Mouse (Mus musculus) heart, postnatal 25 days (tissue): ENCODE measurements around the gene Gsdme. TPM values are rescaled to one million over a fixed set of nuclear protein-coding genes. Genes with fewer than 3 reads are reported as not detected.

Experiments used
- DNase-seq: peaks from one replicate; pipeline ENCODE4 v3.0.0; 2022; ENCODE audit warnings: low spot score
- intact Hi-C: fragments of 180-260 bp; cut with DNase I; formaldehyde crosslinking; loops from one replicate; pipeline ENCODE4 v1.15.1; 2025
- total RNA-seq, 2 experiments: library from RNA; stranded (reverse); gene quantifications; 2 replicates each; pipeline ENCODE4 v1.2.3; 2021

The Gsdme gene
- total RNA-seq, 2 experiments from 2014 or later, result 0.34 to 0.49 TPM

- intact Hi-C loops, result no loop called here
- no peak for DNase-seq
These were observed 11.0 kb downstream of the Gsdme start for GRCm38 (mm10) chr6:50252690-50253089.

DNA sequence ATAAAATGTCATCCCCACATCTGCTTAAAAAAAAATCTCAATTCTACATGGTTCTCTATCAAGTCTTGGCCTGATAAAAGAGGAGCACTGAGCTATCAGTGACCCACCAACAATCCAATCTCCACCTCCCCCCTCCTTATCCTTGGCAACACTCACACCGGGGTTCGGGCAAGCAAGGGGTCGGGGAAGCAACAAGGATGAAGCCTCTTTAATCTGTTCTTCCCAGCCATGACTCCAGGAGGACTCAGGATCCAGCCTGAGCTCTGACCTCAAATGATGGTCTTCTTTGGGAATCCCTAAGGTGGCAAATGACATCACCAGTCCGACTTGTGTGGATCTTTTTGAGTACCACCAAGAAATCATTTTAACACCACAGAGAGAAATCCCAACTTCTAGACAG, 15.9 kb downstream of the Gsdme start:
- intact Hi-C loops, result no loop called here
- DNase-seq, result no peak

GRCm38 (mm10) chr6:50247356-50247755, 16.3 kb downstream of the Gsdme start:
- intact Hi-C loops, result no loop called here
- no peak for DNase-seq

- intact Hi-C loops, result no loop called here
- DNase-seq, result no peak
These were observed 18.7 kb downstream of the Gsdme start for GRCm38 (mm10) chr6:50244967-50245366.

DNA sequence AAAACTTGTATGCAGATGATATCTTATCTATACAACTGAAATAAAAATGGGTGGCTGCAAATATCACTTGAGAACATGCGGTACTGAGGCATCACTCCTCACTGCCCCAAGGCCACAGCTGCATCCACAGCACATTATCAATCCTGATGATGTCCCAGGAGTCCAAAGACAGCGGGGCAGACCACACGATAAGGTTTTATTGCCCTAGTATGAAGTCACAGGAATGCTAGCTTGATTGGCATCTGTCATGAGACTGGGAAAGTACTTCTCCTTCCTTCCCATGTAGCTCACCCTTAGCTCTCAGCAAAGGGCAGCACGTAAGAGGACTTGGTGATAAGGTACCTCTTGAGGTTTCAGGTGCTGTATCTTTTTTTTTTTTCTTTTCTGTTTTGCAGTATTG, 19.5 kb downstream of the Gsdme start:
- intact Hi-C loops, result no loop called here
- DNase-seq, result no peak

DNA sequence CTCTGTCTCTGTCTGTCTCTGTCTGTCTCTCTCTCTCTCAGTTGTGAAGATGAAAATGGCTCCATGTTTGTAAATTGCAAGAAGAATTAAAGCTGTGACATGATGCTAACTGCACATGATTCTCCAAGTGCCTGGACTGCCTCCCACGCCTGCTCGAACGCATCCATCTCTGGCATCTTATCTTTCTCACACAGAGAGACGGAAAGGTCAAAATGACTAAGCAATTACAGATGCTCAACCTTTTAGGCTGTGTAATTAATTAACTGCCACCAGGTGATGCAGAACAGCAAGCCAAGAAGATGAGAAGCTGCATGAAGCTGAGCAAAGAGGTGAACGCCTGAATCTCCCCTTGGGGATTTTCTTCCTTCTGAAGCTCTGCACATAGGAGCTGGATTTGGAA, 23.2 kb downstream of the Gsdme start:
- no peak for DNase-seq
- intact Hi-C loops, result no loop called here

- intact Hi-C loops, result no loop called here
- no peak for DNase-seq
These were observed 23.8 kb downstream of the Gsdme start for GRCm38 (mm10) chr6:50239902-50240301.

GRCm38 (mm10) chr6:50237963-50238362, 25.7 kb downstream of the Gsdme start:
- intact Hi-C loops, result no loop called here
- DNase-seq, result no peak

DNA sequence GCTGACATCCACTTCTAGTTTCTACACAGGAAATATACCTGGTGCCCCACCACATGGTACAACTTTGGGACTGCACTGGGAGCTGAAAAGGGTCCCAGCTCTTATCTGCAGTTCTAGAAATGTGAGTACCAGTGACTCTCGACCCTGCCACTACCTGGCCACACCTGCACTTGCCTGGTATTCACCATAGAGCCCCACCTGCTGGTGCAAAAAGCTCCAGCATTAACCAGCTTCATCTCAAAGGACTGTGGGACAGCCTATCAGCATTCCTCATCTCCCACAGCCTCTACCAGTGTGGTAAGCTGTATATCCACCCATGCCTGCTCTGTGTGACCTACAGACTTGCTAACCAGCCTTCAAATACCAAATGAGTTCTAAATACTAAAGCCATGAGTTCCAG, 30.7 kb downstream of the Gsdme start:
- DNase-seq, result no peak
- intact Hi-C loops, result no loop called here

- intact Hi-C loops, result no loop called here
- no peak for DNase-seq
These were observed 32.4 kb downstream of the Gsdme start for GRCm38 (mm10) chr6:50231288-50231687.

DNA sequence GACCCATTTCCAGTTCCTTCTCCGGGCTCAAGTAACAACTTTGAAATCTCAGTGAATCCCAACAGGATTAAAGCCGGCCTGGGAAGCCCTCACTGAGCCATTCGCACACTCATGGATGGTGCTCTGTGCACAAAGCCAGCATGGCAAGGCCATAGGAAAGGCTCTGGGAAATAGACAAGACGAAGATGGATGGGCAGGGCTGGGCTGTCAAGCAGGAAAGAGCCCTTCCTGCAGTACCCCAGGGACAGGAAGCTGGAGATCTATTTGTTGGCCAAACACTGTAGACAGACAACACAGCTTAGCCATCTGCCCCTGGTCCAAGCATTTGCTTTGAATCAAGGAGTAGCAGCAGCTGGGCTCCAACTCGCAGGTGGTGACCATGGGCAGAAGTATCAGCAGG, 35.5 kb downstream of the Gsdme start:
- intact Hi-C loops, result no loop called here
- DNase-seq, result no peak

DNA sequence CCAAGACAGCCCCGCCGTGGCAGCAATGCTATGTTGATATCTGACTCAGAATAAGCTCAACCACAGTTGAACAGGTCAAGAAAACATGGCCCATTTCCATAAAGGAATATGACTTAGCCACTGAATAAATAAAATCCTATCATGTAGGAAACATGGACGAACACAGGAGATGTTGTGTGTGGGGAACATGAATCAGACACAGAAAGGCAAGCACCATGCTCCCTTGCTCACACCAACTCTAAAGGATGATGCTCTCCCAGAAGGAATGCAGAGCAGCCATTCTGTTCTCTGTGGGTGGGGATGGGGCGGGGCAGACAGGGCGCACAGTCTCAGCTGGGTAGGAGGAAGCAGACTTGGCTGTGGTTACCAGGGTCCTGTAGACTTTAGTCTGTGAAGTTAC, 38.4 kb downstream of the Gsdme start:
- intact Hi-C loops, result no loop called here

GRCm38 (mm10) chr6:50223606-50224005, 40.1 kb downstream of the Gsdme start:
- intact Hi-C loops, result no loop called here
- DNase-seq, result no peak

More for the DNA sequence above, 38.4 kb downstream of the Gsdme start:
- no peak for DNase-seq

GRCm38 (mm10) chr6:50222986-50223385, 40.7 kb downstream of the Gsdme start:
- intact Hi-C loops, result no loop called here
- no peak for DNase-seq

- intact Hi-C loops, result no loop called here
- no peak for DNase-seq
These were observed 41.3 kb downstream of the Gsdme start for GRCm38 (mm10) chr6:50222351-50222750.

DNA sequence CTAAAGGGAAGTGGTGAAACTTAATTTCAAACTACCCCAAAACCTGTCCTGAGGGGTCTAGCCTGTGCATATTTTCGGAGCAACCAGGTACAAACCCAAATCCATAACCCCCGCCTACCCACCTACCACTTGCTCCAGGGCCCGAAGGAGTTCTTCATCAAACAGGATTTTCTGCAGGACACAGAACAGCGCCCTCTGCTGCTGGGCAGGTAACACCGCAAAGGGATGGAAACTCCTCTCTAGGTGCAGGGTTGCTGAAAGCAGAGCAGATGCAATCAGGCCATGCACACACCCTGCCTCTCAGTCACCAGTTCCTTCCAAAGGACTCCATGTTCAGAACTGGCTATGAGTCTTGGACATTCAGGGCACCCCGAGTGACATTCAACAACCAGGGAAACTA, 42.8 kb downstream of the Gsdme start:
- no peak for DNase-seq
- intact Hi-C loops, result no loop called here

- no peak for DNase-seq
- intact Hi-C loops, result no loop called here
These were observed 44.6 kb downstream of the Gsdme start for GRCm38 (mm10) chr6:50219066-50219465.

GRCm38 (mm10) chr6:50218628-50219027, 45.0 kb downstream of the Gsdme start:
- intact Hi-C loops, result no loop called here

GRCm38 (mm10) chr6:50215986-50216385, 47.7 kb downstream of the Gsdme start:
- DNase-seq, result no peak
- intact Hi-C loops, result no loop called here

More at GRCm38 (mm10) chr6:50218628-50219027, 45.0 kb downstream of the Gsdme start:
- no peak for DNase-seq

- intact Hi-C loops, result no loop called here
- DNase-seq, result no peak
These were observed 48.3 kb downstream of the Gsdme start for GRCm38 (mm10) chr6:50215373-50215745.

GRCm38 (mm10) chr6:50214711-50215372, 48.8 kb downstream of the Gsdme start:
- intact Hi-C loops, result no loop called here
- DNase-seq, result no peak

DNA sequence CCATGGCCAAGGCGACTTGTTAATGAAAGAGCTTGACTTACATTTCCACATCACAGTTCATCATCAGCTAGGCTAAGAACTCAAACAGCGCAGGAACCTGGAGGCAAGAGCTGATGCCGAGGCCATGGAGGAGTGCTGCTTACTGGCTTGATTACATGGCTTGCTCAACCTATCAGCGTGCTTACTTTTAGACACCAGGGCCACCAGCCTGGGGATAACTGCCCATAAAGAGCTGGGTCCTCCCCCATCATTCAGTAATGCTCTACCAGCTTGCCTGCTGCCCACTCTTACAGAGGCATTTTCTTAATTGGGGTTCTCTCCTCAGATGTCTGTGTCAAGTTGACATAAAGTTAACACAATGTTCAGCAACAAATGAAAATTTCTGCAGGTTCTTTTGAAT, 58.6 kb downstream of the Gsdme start:
- intact Hi-C loops, result no loop called here

More for the DNA sequence above, 58.6 kb downstream of the Gsdme start:
- no peak for DNase-seq
